Mouse (Mus musculus): ENCODE data around the gene Gm11627. TPM values are rescaled to one million over a fixed set of nuclear protein-coding genes. Genes with fewer than 3 reads are reported as not detected.

Gene Gm11627
- polyA plus RNA-seq, 1 experiment from 2014 or later, result 22.4 TPM

- H3K4me3 ChIP-seq (ENCODE audit: low read depth, low read length), result no peak overlapping the region
- H3K27ac ChIP-seq (replicated peaks), result no peak overlapping the region
- no peak for TF ChIP-seq EP300 (optimal IDR thresholded peaks at IDR 0.05)
- TF ChIP-seq CTCF (IDR thresholded peaks at IDR 0.05; ENCODE audit: low read depth), result no peak
- DNase-seq (ENCODE audit: low spot score), result no peak
- no peaks in the 10 kb centered on the region for H3K4me1 ChIP-seq (replicated peaks; ENCODE audit: control insufficient read depth, insufficient read depth)
- 49% methylated on average over 5 of the region's 5 CpGs for WGBS
- no peak for ATAC-seq (ENCODE audit: low FRiP score, low TSS enrichment)
- H3K9ac ChIP-seq (ENCODE audit: low read length), result no peak overlapping the region
- H3K4me2 ChIP-seq (replicated peaks; ENCODE audit: low read depth), result no peak overlapping the region
- H3K27me3 ChIP-seq (ENCODE audit: control insufficient read depth, insufficient read depth, low read length), result no peaks in the 10 kb centered on the region
- H3K36me3 ChIP-seq (ENCODE audit: control insufficient read depth, insufficient read depth, low read length), result 0 out of 2 replicates have a peak, but pooled peaks cover 3% of the 10 kb centered on the region
- H3K9me3 ChIP-seq (ENCODE audit: control insufficient read depth, low read length), result no peaks in the 10 kb centered on the region
Observed at GRCm38 (mm10) chr11:102531425-102531824, 47.8 kb downstream of the Gm11627 start.

Other genes starting within 250 kb of the Gm11627 start
- gene Slc4a1, start 213.3 kb downstream of the Gm11627 start, polyA plus RNA-seq (2015; fragmentation: Nextera tagmentation; extraction: Ambion mirVana), result 0.72 and 1.1 TPM in 2 replicates
- 5.1 and 5.9 TPM in 2 replicates for gene Rundc3a, start 186.1 kb downstream of the Gm11627 start, polyA plus RNA-seq (2015; fragmentation: Nextera tagmentation; extraction: Ambion mirVana)
- gene Slc25a39, start 171.5 kb downstream of the Gm11627 start, polyA plus RNA-seq (2015; fragmentation: Nextera tagmentation; extraction: Ambion mirVana), result 189 and 200 TPM in 2 replicates
- gene Grn, start 149.1 kb downstream of the Gm11627 start, polyA plus RNA-seq (2015; fragmentation: Nextera tagmentation; extraction: Ambion mirVana), result 126 and 142 TPM in 2 replicates
- gene Fam171a2, start 131.8 kb downstream of the Gm11627 start, polyA plus RNA-seq (2015; fragmentation: Nextera tagmentation; extraction: Ambion mirVana), result 2.0 and 2.9 TPM in 2 replicates
- 5.4 and 6.5 TPM in 2 replicates for gene Itga2b, start 109.3 kb downstream of the Gm11627 start, polyA plus RNA-seq (2015; fragmentation: Nextera tagmentation; extraction: Ambion mirVana)
- gene Gpatch8, start 23.1 kb downstream of the Gm11627 start, polyA plus RNA-seq (2015; fragmentation: Nextera tagmentation; extraction: Ambion mirVana), result 16.7 and 16.8 TPM in 2 replicates
- gene Fzd2, start 24.9 kb upstream of the Gm11627 start, polyA plus RNA-seq (2015; fragmentation: Nextera tagmentation; extraction: Ambion mirVana), result 10.2 and 11.8 TPM in 2 replicates
- 0.23 and 0.39 TPM in 2 replicates for gene Meioc, start 84.3 kb upstream of the Gm11627 start, polyA plus RNA-seq (2015; fragmentation: Nextera tagmentation; extraction: Ambion mirVana)
- gene Ccdc43, start 118.3 kb upstream of the Gm11627 start, polyA plus RNA-seq (2015; fragmentation: Nextera tagmentation; extraction: Ambion mirVana), result 19.0 and 20.8 TPM in 2 replicates
- 1.8 and 2.0 TPM in 2 replicates for gene Adam11, start 182.0 kb upstream of the Gm11627 start, polyA plus RNA-seq (2015; fragmentation: Nextera tagmentation; extraction: Ambion mirVana)
- 18.1 and 21.1 TPM in 2 replicates for gene Gjc1, start 240.2 kb upstream of the Gm11627 start, polyA plus RNA-seq (2015; fragmentation: Nextera tagmentation; extraction: Ambion mirVana)

Measured in stomach, postnatal 0 days (tissue).